Mouse (Mus musculus): ENCODE results near the gene Plcb4.

DNA sequence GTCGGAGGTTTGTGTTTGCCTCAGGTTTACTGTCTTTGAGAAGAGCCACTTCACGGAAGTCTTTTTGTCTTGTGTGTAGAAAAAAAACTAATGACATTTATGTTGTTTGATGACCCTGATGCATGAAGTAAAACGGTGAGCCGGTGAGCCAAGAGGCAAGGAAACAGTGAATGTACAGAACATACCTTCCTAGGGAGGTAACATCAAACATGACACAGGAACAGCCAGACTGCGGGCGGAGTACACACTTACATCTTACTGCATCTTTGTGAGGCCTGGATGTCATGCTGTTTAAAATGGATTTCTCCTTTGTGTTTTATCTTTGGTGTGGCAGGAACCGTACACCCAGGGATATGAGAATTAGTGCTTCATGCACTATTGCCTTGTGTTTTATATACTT, 340.1 kb downstream of the Plcb4 start:
- TF ChIP-seq CTCF (conservative IDR thresholded peaks at IDR 0.05 in 1 of 2, IDR thresholded peaks at IDR 0.05 in 1 of 2; ENCODE audit: low read depth in 2 of 2, low read length in 2 of 2) (no peak), MEF2A (IDR thresholded peaks at IDR 0.05; ENCODE audit: borderline replicate concordance, low read depth, low read length) (no peak), POLR2A (IDR thresholded peaks at IDR 0.05; ENCODE audit: low read depth, low read length) (no peak), MAX (IDR thresholded peaks at IDR 0.05; ENCODE audit: low read length) (no peak), ZC3H11A (IDR thresholded peaks at IDR 0.05; ENCODE audit: low read depth, low read length) (no peak), JUN (IDR thresholded peaks at IDR 0.05; ENCODE audit: insufficient read depth, low read depth, low read length) (no peak), EP300 (IDR thresholded peaks at IDR 0.05; ENCODE audit: low read length) (no peak), MAZ (IDR thresholded peaks at IDR 0.05; ENCODE audit: low read depth, low read length) (no peak), NELFE (IDR thresholded peaks at IDR 0.05; ENCODE audit: low read depth, low read length) (no peak), ETS1 (conservative IDR thresholded peaks at IDR 0.05; ENCODE audit: low read depth, low read length) (no peak)

Data from CH12.LX (cell line).